Mouse (Mus musculus) T-helper 2 cell (primary cell): ENCODE data around the gene Tbc1d22a.

Experiments used
- in situ Hi-C: fragments of 300-600 bp; cut with MboI, MseI; formaldehyde crosslinking; loops from one replicate; pipeline ENCODE4 v1.15.1; 2025; ENCODE audit warnings: high pct_unique_total_duplicates

The Tbc1d22a gene

GRCm38 (mm10) chr15:86491434-86492099 lies 277.3 kb downstream of the Tbc1d22a start:
- in situ Hi-C loops = no loop called here

GRCm38 (mm10) chr15:86492636-86493035 lies 278.4 kb downstream of the Tbc1d22a start:
- in situ Hi-C loops = no loop called here

GRCm38 (mm10) chr15:86496209-86496608 lies 281.9 kb downstream of the Tbc1d22a start:
- in situ Hi-C loops = no loop called here

- in situ Hi-C loops = no loop called here
Observed at GRCm38 (mm10) chr15:86496646-86497045, 282.4 kb downstream of the Tbc1d22a start.

- in situ Hi-C loops = no loop called here
Observed at GRCm38 (mm10) chr15:86500536-86500935, 286.3 kb downstream of the Tbc1d22a start.

GRCm38 (mm10) chr15:86503413-86503812 lies 289.2 kb downstream of the Tbc1d22a start:
- in situ Hi-C loops = no loop called here

- in situ Hi-C loops = no loop called here
Observed at GRCm38 (mm10) chr15:86506666-86507065, 292.4 kb downstream of the Tbc1d22a start.

GRCm38 (mm10) chr15:86507546-86507945 lies 293.3 kb downstream of the Tbc1d22a start:
- in situ Hi-C loops = no loop called here

GRCm38 (mm10) chr15:86508406-86509176 lies 294.3 kb downstream of the Tbc1d22a start:
- in situ Hi-C loops = no loop called here

GRCm38 (mm10) chr15:86509601-86510000 lies 295.3 kb downstream of the Tbc1d22a start:
- in situ Hi-C loops = no loop called here

- in situ Hi-C loops = no loop called here
Observed at GRCm38 (mm10) chr15:86511181-86511580, 296.9 kb downstream of the Tbc1d22a start.

- in situ Hi-C loops = no loop called here
Observed at GRCm38 (mm10) chr15:86513336-86513735, 299.1 kb downstream of the Tbc1d22a start.

- in situ Hi-C loops = no loop called here
Observed at GRCm38 (mm10) chr15:86520201-86520600, 305.9 kb downstream of the Tbc1d22a start.

GRCm38 (mm10) chr15:86535356-86535755 lies 321.1 kb downstream of the Tbc1d22a start:
- in situ Hi-C loops = no loop called here

- in situ Hi-C loops = no loop called here
Observed at GRCm38 (mm10) chr15:86542371-86542770, 328.1 kb downstream of the Tbc1d22a start.

- in situ Hi-C loops = no loop called here
Observed at GRCm38 (mm10) chr15:86544122-86544795, 330.0 kb downstream of the Tbc1d22a start.
